Mouse (Mus musculus): ENCODE measurements around the gene Spry1. TPM values are rescaled to one million over a fixed set of nuclear protein-coding genes. Genes with fewer than 3 reads are reported as not detected.
"Not testable (repeated sequence)": the region's sequence is repeated elsewhere in the genome, so short reads cannot be mapped to it uniquely, and the experiment has no call there.

Gene Spry1
- polyA plus RNA-seq (2015; fragmentation: Nextera tagmentation; extraction: Ambion mirVana), result 6.5 and 8.8 TPM in 2 replicates

DNA sequence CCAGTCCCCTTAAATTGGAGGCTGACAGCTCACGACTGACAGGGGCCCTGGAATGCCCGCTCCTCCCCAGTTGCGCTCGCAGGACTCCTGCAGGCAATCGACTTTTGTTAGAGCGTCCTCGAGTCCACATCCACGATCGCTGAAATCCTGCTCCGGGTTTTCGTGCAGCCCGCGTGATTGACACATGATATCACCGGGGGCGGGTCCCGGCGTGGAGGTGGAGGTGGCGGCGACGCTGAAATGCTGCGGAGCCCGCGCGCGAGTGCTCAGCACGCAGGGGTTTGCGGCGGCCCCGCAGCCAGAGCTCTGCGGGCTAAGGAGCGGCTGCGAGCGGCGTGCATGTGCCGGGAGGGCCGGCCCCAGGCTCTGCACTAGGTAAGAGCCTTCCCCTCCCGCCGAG lies at the start of gene Spry1:
Spry1 (plus strand) TSS at position 258 of the 400 bp plus-strand sequence.
- peak; percentile 96 for ATAC-seq
- Histone ChIP-seq H3K27me3 (ENCODE audit: control insufficient read depth, insufficient read depth, low read depth, low read length) (no peaks in the 10 kb centered on the region; the same call in none of the 2 replicates), H3K36me3 (ENCODE audit: control insufficient read depth, insufficient read depth, low read length) (peaks cover 4% of the 10 kb centered on the region), H3K27ac (ENCODE audit: low read length) (peak within 1 kb of the TSS; percentile 92), H3K4me3 (ENCODE audit: low read depth, low read length) (peak within 1 kb of the TSS; percentile 88), H3K9ac (ENCODE audit: low read depth, low read length) (peak within 1 kb of the TSS; percentile 85), H3K4me2 (ENCODE audit: low read length) (peak within 1 kb of the TSS; percentile 88), H3K9me3 (replicated peaks; ENCODE audit: control insufficient read depth, low read length, poor library complexity, severe bottlenecking) (no peaks in the 10 kb centered on the region), H3K4me1 (ENCODE audit: control insufficient read depth, insufficient read depth, low read length) (peaks cover 22% of the 10 kb centered on the region; the same call in 1 of the 2 replicates)
- WGBS, result under 1% methylated on average over 38 of the region's 38 CpGs

- H3K4me3 ChIP-seq (ENCODE audit: low read depth, low read length), result no peak overlapping the region
- no peak overlapping the region for H3K4me2 ChIP-seq (ENCODE audit: low read length)
- H3K4me1 ChIP-seq (ENCODE audit: control insufficient read depth, insufficient read depth, low read length), result no peaks in the 10 kb centered on the region; the same call in 1 of the 2 replicates
- ATAC-seq, result no peak
- 58% methylated on average over 10 of the region's 10 CpGs for WGBS
- no peak overlapping the region for H3K9ac ChIP-seq (ENCODE audit: low read depth, low read length)
- no peak overlapping the region for H3K27ac ChIP-seq (ENCODE audit: low read length)
- H3K27me3 ChIP-seq (ENCODE audit: control insufficient read depth, insufficient read depth, low read depth, low read length), result 0 out of 2 replicates have a peak, but pooled peaks cover 2% of the 10 kb centered on the region
- no peaks in the 10 kb centered on the region for H3K36me3 ChIP-seq (ENCODE audit: control insufficient read depth, insufficient read depth, low read length)
- H3K9me3 ChIP-seq (replicated peaks; ENCODE audit: control insufficient read depth, low read length, poor library complexity, severe bottlenecking), result no peaks in the 10 kb centered on the region
Observed at GRCm38 (mm10) chr3:37595721-37596120, 44.0 kb upstream of the Spry1 start.

GRCm38 (mm10) chr3:37596519-37596918 lies 43.2 kb upstream of the Spry1 start:
- Histone ChIP-seq H3K4me2 (ENCODE audit: low read length) (no peak overlapping the region), H3K4me1 (ENCODE audit: control insufficient read depth, insufficient read depth, low read length) (no peaks in the 10 kb centered on the region; the same call in 1 of the 2 replicates), H3K36me3 (ENCODE audit: control insufficient read depth, insufficient read depth, low read length) (no peaks in the 10 kb centered on the region), H3K27ac (ENCODE audit: low read length) (no peak overlapping the region), H3K9me3 (replicated peaks; ENCODE audit: control insufficient read depth, low read length, poor library complexity, severe bottlenecking) (no peaks in the 10 kb centered on the region), H3K4me3 (ENCODE audit: low read depth, low read length) (no peak overlapping the region), H3K9ac (ENCODE audit: low read depth, low read length) (no peak overlapping the region), H3K27me3 (ENCODE audit: control insufficient read depth, insufficient read depth, low read depth, low read length) (no peaks in the 10 kb centered on the region)
- ATAC-seq, result no peak
- 72% methylated on average over 6 of the region's 6 CpGs for WGBS

DNA sequence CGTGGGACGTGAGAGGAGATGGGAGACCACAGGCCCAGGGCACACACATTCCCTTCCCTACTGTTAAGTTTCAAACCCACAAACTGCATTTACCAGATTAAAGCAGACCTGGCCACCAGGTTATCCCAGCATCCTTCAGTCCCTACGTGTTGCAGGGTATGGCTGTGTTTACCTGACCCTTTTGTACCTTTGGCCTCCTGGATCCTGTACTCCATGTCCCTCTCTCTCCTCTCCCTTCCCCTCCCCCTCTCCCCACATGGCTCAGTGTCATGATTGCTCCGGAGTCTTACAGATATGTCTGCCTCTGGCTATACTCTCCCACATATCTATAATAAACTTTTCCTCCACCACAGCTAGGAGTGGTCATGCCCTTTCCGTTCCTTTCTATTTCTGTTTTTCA lies 42.5 kb upstream of the Spry1 start:
- Histone ChIP-seq H3K4me1 (ENCODE audit: control insufficient read depth, insufficient read depth, low read length) (no peaks in the 10 kb centered on the region; the same call in 1 of the 2 replicates), H3K36me3 (ENCODE audit: control insufficient read depth, insufficient read depth, low read length) (no peaks in the 10 kb centered on the region), H3K4me2 (ENCODE audit: low read length) (no peak overlapping the region), H3K4me3 (ENCODE audit: low read depth, low read length) (no peak overlapping the region), H3K9me3 (replicated peaks; ENCODE audit: control insufficient read depth, low read length, poor library complexity, severe bottlenecking) (no peaks in the 10 kb centered on the region), H3K27me3 (ENCODE audit: control insufficient read depth, insufficient read depth, low read depth, low read length) (no peaks in the 10 kb centered on the region), H3K9ac (ENCODE audit: low read depth, low read length) (no peak overlapping the region), H3K27ac (ENCODE audit: low read length) (no peak overlapping the region)
- WGBS, result 86% methylated on average over 5 of the region's 5 CpGs
- ATAC-seq, result no peak

- not testable (repeated sequence) for H3K9me3 ChIP-seq (replicated peaks; ENCODE audit: control insufficient read depth, low read length, poor library complexity, severe bottlenecking); H3K4me3 ChIP-seq (ENCODE audit: low read depth, low read length); H3K4me2 ChIP-seq (ENCODE audit: low read length); H3K4me1 ChIP-seq (ENCODE audit: control insufficient read depth, insufficient read depth, low read length); ATAC-seq; H3K9ac ChIP-seq (ENCODE audit: low read depth, low read length); H3K36me3 ChIP-seq (ENCODE audit: control insufficient read depth, insufficient read depth, low read length); H3K27ac ChIP-seq (ENCODE audit: low read length); H3K27me3 ChIP-seq (ENCODE audit: control insufficient read depth, insufficient read depth, low read depth, low read length)
- 98% methylated on average over 14 of the region's 14 CpGs for WGBS
Observed at GRCm38 (mm10) chr3:37599641-37600040, 40.1 kb upstream of the Spry1 start.

DNA sequence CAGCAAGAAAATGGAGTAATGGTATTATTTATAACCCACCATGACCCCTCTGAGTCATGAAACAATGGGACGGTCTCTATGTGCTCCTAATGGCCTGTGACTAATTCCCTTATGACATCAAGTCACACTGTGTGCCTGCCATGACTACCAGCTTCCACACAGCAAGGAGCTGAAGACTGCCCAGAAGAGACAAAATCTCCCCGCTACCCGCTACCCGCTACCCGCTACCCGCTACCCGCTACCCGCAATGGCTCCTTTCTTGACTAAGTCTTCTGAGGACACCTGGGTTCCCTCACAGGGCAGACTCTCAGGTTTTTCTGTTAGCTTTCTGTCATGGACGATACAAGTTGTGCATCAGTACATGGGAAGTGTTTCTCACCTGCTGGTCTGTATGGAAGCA lies 37.4 kb upstream of the Spry1 start:
- Histone ChIP-seq H3K4me2 (ENCODE audit: low read length) (no peak overlapping the region), H3K9me3 (replicated peaks; ENCODE audit: control insufficient read depth, low read length, poor library complexity, severe bottlenecking) (no peaks in the 10 kb centered on the region), H3K9ac (ENCODE audit: low read depth, low read length) (no peak overlapping the region), H3K4me3 (ENCODE audit: low read depth, low read length) (no peak overlapping the region), H3K27ac (ENCODE audit: low read length) (no peak overlapping the region), H3K4me1 (ENCODE audit: control insufficient read depth, insufficient read depth, low read length) (peaks cover 11% of the 10 kb centered on the region), H3K36me3 (ENCODE audit: control insufficient read depth, insufficient read depth, low read length) (no peaks in the 10 kb centered on the region), H3K27me3 (ENCODE audit: control insufficient read depth, insufficient read depth, low read depth, low read length) (no peaks in the 10 kb centered on the region)
- WGBS, result 98% methylated on average over 9 of the region's 9 CpGs
- no peak for ATAC-seq

- H3K4me2 ChIP-seq (ENCODE audit: low read length), result no peak overlapping the region
- no peak overlapping the region for H3K4me3 ChIP-seq (ENCODE audit: low read depth, low read length)
- H3K9ac ChIP-seq (ENCODE audit: low read depth, low read length), result no peak overlapping the region
- H3K9me3 ChIP-seq (replicated peaks; ENCODE audit: control insufficient read depth, low read length, poor library complexity, severe bottlenecking), result no peaks in the 10 kb centered on the region
- no peak for ATAC-seq
- no peak overlapping the region for H3K27ac ChIP-seq (ENCODE audit: low read length)
- WGBS, result 94% methylated on average over 7 of the region's 7 CpGs
- peaks cover 11% of the 10 kb centered on the region for H3K4me1 ChIP-seq (ENCODE audit: control insufficient read depth, insufficient read depth, low read length)
- H3K36me3 ChIP-seq (ENCODE audit: control insufficient read depth, insufficient read depth, low read length), result no peaks in the 10 kb centered on the region
- no peaks in the 10 kb centered on the region for H3K27me3 ChIP-seq (ENCODE audit: control insufficient read depth, insufficient read depth, low read depth, low read length)
Observed at GRCm38 (mm10) chr3:37602890-37603289, 36.9 kb upstream of the Spry1 start.

DNA sequence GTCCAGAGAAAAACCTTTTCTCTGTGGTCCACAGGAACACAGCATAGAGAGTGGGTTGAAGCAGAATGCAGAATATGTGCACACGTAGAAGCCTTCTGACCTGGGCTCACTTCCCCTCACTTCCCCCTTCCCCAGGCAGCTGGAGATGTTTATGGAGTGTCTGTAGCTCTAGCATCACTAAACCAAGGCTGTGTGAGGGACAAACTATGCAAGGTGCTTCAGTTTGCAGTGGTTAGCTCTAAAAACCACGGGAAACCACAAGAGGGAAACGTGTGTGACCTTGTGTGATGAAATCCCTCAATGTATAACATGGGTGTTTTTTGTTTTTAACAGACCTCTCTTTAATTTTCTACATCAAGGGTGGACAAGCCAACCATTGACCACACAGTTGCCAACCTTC lies 36.2 kb upstream of the Spry1 start:
- WGBS, result 89% methylated on average over 3 of the region's 3 CpGs

GRCm38 (mm10) chr3:37604976-37605875 lies 34.5 kb upstream of the Spry1 start:
- H3K9me3 ChIP-seq (replicated peaks; ENCODE audit: control insufficient read depth, low read length, poor library complexity, severe bottlenecking), result no peaks in the 10 kb centered on the region
- no peaks in the 10 kb centered on the region for H3K36me3 ChIP-seq (ENCODE audit: control insufficient read depth, insufficient read depth, low read length)
- peak overlapping the region; percentile 45; the same call in 1 of the 2 replicates for H3K27ac ChIP-seq (ENCODE audit: low read length)
- H3K9ac ChIP-seq (ENCODE audit: low read depth, low read length), result 0 out of 2 replicates have a peak overlapping the region, but pooled peaks have one; percentile 16
- H3K4me3 ChIP-seq (ENCODE audit: low read depth, low read length), result no peak overlapping the region
- peaks cover 11% of the 10 kb centered on the region for H3K4me1 ChIP-seq (ENCODE audit: control insufficient read depth, insufficient read depth, low read length)
- H3K27me3 ChIP-seq (ENCODE audit: control insufficient read depth, insufficient read depth, low read depth, low read length), result no peaks in the 10 kb centered on the region
- peak; percentile 85 for ATAC-seq
- 42% methylated on average over 13 of the region's 13 CpGs for WGBS
- no peak overlapping the region for H3K4me2 ChIP-seq (ENCODE audit: low read length)

More for the DNA sequence above, 36.2 kb upstream of the Spry1 start:
- Histone ChIP-seq H3K4me2 (ENCODE audit: low read length) (no peak overlapping the region), H3K27me3 (ENCODE audit: control insufficient read depth, insufficient read depth, low read depth, low read length) (no peaks in the 10 kb centered on the region), H3K27ac (ENCODE audit: low read length) (no peak overlapping the region), H3K4me1 (ENCODE audit: control insufficient read depth, insufficient read depth, low read length) (peaks cover 11% of the 10 kb centered on the region), H3K36me3 (ENCODE audit: control insufficient read depth, insufficient read depth, low read length) (no peaks in the 10 kb centered on the region), H3K4me3 (ENCODE audit: low read depth, low read length) (no peak overlapping the region), H3K9me3 (replicated peaks; ENCODE audit: control insufficient read depth, low read length, poor library complexity, severe bottlenecking) (no peaks in the 10 kb centered on the region), H3K9ac (ENCODE audit: low read depth, low read length) (no peak overlapping the region)
- ATAC-seq, result no peak
